Mouse (Mus musculus) spleen, adult 2 months (tissue): ENCODE data around the gene Lmo2. TPM values are rescaled to one million over a fixed set of nuclear protein-coding genes. Genes with fewer than 3 reads are reported as not detected.

ENCODE experiments used
- DNase-seq, 2 experiments: peaks; one replicate each; pipeline versions ENCODE4 v3.0.0 to v3.0.0-alpha.2; 2012 to 2021; ENCODE audit warnings: low spot score in 2 of 2, low read depth in 1 of 2
- H3K27ac ChIP-seq: fragments of 200-500 bp; 2 replicates; pipeline ENCODE4 v1.5.1; 2012; ENCODE audit warnings: low read length, inconsistent platforms; ENCODE audit not compliant: insufficient read depth
- H3K27me3 ChIP-seq: fragments of 200-500 bp; 2 replicates; pipeline ENCODE4 v1.6.1; 2012; ENCODE audit warnings: mild to moderate bottlenecking, moderate library complexity, low read length, inconsistent platforms; ENCODE audit not compliant: control insufficient read depth, insufficient read depth
- H3K36me3 ChIP-seq: fragments of 200-500 bp; 2 replicates; pipeline ENCODE4 v1.6.1; 2012; ENCODE audit warnings: mild to moderate bottlenecking, low read length, inconsistent platforms; ENCODE audit not compliant: control insufficient read depth, insufficient read depth
- H3K4me1 ChIP-seq: fragments of 200-500 bp; 2 replicates; pipeline ENCODE4 v1.6.1; 2011; ENCODE audit warnings: inconsistent platforms; ENCODE audit not compliant: control insufficient read depth, insufficient read depth, insufficient read length
- H3K4me3 ChIP-seq: fragments of 200-500 bp; 2 replicates; pipeline ENCODE4 v1.5.1; 2011; ENCODE audit warnings: mild to moderate bottlenecking, inconsistent platforms; ENCODE audit not compliant: insufficient read depth, insufficient read length; ENCODE audit errors: extremely low read depth
- CTCF ChIP-seq: fragments of 200-500 bp; IDR thresholded peaks from 2 replicates; pipeline ENCODE4 v1.5.1; 2011; ENCODE audit warnings: mild to moderate bottlenecking, inconsistent platforms; ENCODE audit not compliant: insufficient read depth, insufficient read length, insufficient replicate concordance; ENCODE audit errors: extremely low read depth
- POLR2A ChIP-seq: fragments of 200-500 bp; IDR thresholded peaks from 2 replicates; pipeline ENCODE4 v1.6.1; 2011; ENCODE audit warnings: low read depth, low read length, inconsistent platforms
- WGBS: fragments of 180-500 bp; shearing (Covaris S2); methylation state at CpG from one replicate; pipeline ENCODE4 v1.1.7; 2018; 5-methylcytosine and 5-hydroxymethylcytosine counted together
- polyA plus RNA-seq: library from polyadenylated mRNA; depleted of rRNA; stranded (reverse); fragments of >200 nt; gene quantifications from 2 replicates; pipeline ENCODE4 v1.2.3, GENCODE M21; 2012

Lmo2 gene
- polyA plus RNA-seq, 1 experiment = 91.1 TPM

DNA sequence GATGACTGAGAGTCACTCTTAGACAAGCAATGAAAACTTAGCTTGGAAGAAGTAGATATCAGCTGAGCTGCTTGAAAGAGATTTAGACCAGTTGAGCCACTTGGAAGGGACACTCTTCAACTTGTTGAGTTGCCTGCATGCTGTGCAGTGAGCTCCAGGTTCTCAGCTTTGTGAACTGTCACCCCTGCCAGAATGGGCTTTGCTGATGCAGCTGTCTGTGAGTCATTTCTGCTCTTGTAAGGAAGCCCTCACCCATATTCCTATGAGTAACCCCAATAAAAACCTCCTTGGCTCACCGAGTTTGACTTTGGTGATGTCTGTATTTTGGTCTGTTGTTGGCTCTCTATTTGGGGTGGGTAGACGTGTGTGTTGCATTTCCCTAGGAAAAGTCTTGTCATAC is 39.4 kb upstream of the Lmo2 start:
- Histone ChIP-seq H3K4me1 (peaks cover 17% of the 10 kb centered on the region), H3K27me3 (no peaks in the 10 kb centered on the region), H3K4me3 (no peak overlapping the region), H3K27ac (no peak overlapping the region), H3K36me3 (no peaks in the 10 kb centered on the region)
- no peak for DNase-seq
- TF ChIP-seq CTCF (no peak), POLR2A (no peak)
- whole genome bisulfite sequencing = 67% methylated on average over 2 of the region's 2 CpGs

DNA sequence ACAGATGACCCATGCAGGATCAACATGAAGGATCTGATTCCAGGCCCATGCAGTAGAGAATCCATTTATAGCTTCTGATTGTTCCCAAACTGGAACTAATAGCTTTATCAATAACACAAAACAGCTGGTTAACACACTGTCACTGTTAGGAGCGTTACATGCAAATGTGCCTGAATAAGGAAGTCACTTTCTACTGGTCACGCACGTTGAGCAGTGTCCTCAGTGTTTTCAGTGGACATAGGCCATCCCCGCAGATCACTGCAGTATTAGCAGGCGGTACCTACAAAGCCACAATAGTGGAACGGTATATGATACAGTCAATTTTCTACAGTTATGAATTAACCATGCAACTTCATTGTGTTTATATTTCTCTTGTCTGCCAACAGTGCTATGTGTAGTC is 38.3 kb upstream of the Lmo2 start:
- WGBS = 49% methylated on average over 6 of the region's 6 CpGs

DNA sequence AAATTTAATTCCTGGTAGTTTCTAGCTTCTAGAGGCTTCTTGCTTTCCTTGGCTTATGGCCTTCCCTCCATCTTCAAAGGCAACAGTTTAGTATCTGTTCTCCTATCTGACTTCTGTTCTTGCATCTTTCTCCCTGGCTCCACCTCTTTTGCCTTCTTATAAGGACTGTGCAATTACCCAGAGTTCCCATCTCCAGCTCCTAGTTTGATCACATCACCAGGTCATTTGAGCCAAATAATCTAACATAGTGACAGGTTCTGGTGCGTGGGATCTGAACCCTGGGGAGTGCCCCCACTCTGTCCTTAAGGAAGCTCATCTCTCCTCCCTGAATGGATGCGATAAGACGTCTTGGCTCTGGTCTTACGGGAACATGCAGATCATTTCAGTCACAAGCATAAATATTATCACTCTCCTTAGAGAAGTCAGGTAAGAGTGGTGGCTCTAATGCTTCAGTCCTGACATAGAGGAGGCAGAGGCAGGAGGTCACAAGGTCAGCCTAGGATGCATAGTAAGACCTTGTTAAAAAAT is 31.1 kb upstream of the Lmo2 start:
- no peaks in the 10 kb centered on the region for H3K27me3 ChIP-seq
- no peaks in the 10 kb centered on the region for H3K36me3 ChIP-seq
- no peak for DNase-seq
- no peak overlapping the region for H3K4me3 ChIP-seq
- WGBS = 95% methylated on average over 4 of the region's 4 CpGs
- no peak overlapping the region for H3K27ac ChIP-seq
- TF ChIP-seq POLR2A (no peak), CTCF (no peak)
- no peaks in the 10 kb centered on the region; the same call in 1 of the 2 replicates for H3K4me1 ChIP-seq

More for the DNA sequence above, 38.3 kb upstream of the Lmo2 start:
- no peaks in the 10 kb centered on the region for H3K36me3 ChIP-seq
- no peak overlapping the region for H3K27ac ChIP-seq
- H3K4me3 ChIP-seq = no peak overlapping the region
- no peak for TF ChIP-seq POLR2A
- TF ChIP-seq CTCF = no peak
- no peaks in the 10 kb centered on the region for H3K27me3 ChIP-seq
- peaks cover 17% of the 10 kb centered on the region for H3K4me1 ChIP-seq
- DNase-seq = no peak

DNA sequence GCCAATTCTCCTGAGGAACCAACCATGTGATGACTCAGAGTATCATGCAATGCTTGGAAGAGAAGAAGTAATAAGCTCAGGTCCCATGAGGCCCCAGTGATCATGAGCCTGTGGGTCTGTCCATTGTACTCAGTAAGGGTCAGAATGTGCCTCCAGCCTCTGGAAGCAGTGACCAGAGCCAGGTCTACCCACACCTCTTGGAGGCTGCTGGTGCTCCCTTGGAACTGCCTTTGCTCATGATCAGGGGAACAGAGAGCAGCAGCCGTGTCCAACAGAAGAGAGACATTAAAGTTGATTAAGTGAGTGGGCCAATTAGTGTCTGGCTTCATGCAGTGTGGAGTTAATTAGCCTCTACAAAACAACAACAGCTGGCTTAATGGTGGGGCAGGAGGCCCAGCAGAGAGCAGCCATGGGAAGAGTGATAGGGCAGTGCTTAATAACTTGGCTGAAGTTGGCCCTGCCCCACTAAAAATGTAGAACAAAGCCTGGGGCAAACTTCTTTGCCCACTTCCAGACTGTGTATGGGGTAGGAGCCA is 30.1 kb upstream of the Lmo2 start:
- DNase-seq = no peak
- Histone ChIP-seq H3K4me1 (no peaks in the 10 kb centered on the region; the same call in 1 of the 2 replicates), H3K4me3 (no peak overlapping the region), H3K27ac (no peak overlapping the region), H3K36me3 (no peaks in the 10 kb centered on the region), H3K27me3 (no peaks in the 10 kb centered on the region)
- 85% methylated on average over 1 of the region's 1 CpGs for WGBS
- no peak for TF ChIP-seq CTCF
- no peak for TF ChIP-seq POLR2A

DNA sequence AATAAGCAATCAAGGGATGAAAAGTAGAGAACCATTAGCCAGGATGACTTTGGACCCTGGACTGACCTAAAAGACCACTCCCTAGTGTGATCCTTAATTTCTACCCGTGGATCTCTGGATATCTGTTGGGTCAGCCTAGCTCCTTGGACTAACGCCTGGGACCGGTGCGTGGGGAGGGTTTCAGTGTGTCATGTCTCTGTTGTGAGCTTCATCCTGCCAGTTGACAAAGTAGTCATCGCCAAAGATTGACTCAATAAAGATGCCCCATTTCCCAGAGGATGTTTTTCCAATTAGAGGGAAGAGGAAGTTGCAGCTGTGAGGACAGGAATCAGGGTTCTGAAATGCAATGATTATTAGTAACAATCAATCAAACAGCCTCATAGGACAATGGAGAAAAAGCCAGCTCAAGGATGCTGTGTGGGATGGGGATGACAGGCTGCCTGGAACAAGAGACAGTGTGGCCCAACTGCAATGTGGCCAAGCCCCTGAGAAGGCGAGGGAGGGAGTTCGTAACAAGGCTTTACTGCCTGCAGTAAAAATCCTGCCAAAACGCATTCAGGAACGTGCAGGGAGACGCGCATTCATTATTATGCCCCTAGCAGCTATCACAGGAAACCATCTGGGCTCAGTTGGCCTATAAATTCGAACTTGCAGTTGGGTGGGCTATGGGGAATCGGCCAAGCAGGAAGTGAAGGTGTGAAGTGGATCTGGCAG is 27.3 kb upstream of the Lmo2 start:
- Histone ChIP-seq H3K27ac (no peak overlapping the region), H3K4me3 (no peak overlapping the region), H3K27me3 (no peaks in the 10 kb centered on the region), H3K4me1 (peaks cover 2% of the 10 kb centered on the region; the same call in 1 of the 2 replicates), H3K36me3 (no peaks in the 10 kb centered on the region)
- no peak for TF ChIP-seq CTCF
- TF ChIP-seq POLR2A = no peak
- 47% methylated on average over 13 of the region's 13 CpGs for WGBS
- DNase-seq = no peak

DNA sequence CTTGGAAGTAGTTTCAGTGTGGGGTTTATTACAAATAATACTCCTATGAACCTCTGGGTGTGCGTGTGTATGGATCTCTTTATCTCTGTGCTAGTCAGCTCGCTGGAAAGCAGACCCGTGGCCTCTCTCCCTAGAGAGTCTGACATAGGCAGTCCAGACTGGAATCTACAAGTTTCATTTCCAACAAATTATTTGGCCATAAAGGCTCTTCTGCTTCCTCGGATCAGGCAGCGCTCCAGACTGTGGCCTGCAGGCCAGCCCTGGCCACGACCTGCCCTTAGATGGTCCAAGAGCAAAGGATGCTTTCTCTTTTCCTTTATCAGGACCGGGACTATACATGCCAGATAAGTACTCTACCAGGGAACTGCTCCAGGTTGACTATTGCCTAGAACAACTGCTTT is 26.3 kb upstream of the Lmo2 start:
- DNase-seq = no peak
- H3K4me3 ChIP-seq = no peak overlapping the region
- no peaks in the 10 kb centered on the region for H3K36me3 ChIP-seq
- H3K27ac ChIP-seq = no peak overlapping the region
- no peak for TF ChIP-seq CTCF
- TF ChIP-seq POLR2A = no peak
- H3K4me1 ChIP-seq = peaks cover 9% of the 10 kb centered on the region
- WGBS = 66% methylated on average over 7 of the region's 7 CpGs
- no peaks in the 10 kb centered on the region for H3K27me3 ChIP-seq

DNA sequence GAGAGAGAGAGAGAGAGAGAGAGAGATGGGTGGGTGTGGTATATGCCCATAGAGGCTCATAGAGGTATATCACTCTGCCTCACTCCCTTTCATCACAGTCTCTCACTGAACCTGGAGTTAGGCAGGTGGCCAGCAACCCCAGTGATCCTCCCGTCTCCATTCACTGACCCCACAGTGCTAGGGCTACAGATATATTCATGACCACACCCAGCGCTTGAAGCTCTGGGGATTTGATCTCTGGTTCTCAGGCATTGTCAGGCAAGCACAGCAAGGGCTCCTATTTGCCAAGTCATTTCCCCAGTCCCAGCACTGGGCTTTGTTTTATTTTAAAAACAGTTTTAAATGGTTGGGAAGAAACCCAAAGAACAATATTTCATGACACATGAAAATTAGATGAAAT is 25.8 kb upstream of the Lmo2 start:
- TF ChIP-seq POLR2A = no peak
- no peak for TF ChIP-seq CTCF
- Histone ChIP-seq H3K27ac (no peak overlapping the region), H3K4me3 (no peak overlapping the region), H3K36me3 (no peaks in the 10 kb centered on the region), H3K27me3 (no peaks in the 10 kb centered on the region), H3K4me1 (peaks cover 9% of the 10 kb centered on the region)
- WGBS = 39% methylated on average over 2 of the region's 2 CpGs
- no peak for DNase-seq
